Mouse (Mus musculus) liver, postnatal 0 days (tissue): Measurements from ENCODE around the gene Ndufb10.

Experiments used
- CTCF ChIP-seq: sonication (generic); IDR thresholded peaks from 2 replicates; pipeline ENCODE4 v1.5.1; 2016; ENCODE audit warnings: antibody characterized with exemption, low read depth
- EP300 ChIP-seq: IDR thresholded peaks from 2 replicates; pipeline ENCODE4 v1.6.1; 2016; ENCODE audit warnings: antibody characterized with exemption, low read depth, mild to moderate bottlenecking

DNA sequence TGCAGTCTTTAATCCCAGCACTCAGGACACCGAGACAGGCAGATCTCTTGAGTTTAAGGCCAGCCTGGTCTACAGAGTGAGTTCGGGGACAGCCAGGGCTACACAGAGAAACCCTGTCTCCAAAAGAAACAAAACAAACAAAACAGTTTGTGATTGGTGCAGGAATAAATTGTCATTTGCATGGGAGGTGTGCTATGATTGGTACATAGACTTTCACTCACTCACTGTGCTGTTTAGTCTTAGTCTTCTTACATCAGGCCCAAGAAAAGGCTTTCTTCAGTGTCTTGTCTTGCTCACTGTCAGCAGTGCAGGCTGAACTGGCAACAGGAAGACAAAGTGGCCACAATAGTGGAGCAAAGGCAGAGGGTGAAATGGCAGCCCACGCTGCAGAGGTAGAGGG lies 20.1 kb upstream of the Ndufb10 start:
- no peak for TF ChIP-seq CTCF
- TF ChIP-seq EP300: no peak
